Mouse (Mus musculus): ENCODE results near the gene Cul3. TPM values are rescaled to one million over a fixed set of nuclear protein-coding genes. Genes with fewer than 3 reads are reported as not detected.

The Cul3 gene
- polyA plus RNA-seq, 1 experiment from 2014 or later: 23.7 TPM

GRCm38 (mm10) chr1:80224839-80225412 lies 115.4 kb downstream of the Cul3 start:
- Histone ChIP-seq H3K27ac (replicated peaks) (no peak overlapping the region), H3K4me3 (ENCODE audit: low read depth, low read length) (no peak overlapping the region), H3K27me3 (ENCODE audit: control insufficient read depth, insufficient read depth, low read length) (no peaks in the 10 kb centered on the region), H3K4me2 (replicated peaks; ENCODE audit: low read depth) (no peak overlapping the region), H3K4me1 (replicated peaks; ENCODE audit: control insufficient read depth, insufficient read depth) (no peaks in the 10 kb centered on the region), H3K9me3 (ENCODE audit: control insufficient read depth, low read length) (no peaks in the 10 kb centered on the region), H3K36me3 (ENCODE audit: control insufficient read depth, insufficient read depth, low read length) (no peaks in the 10 kb centered on the region), H3K9ac (ENCODE audit: low read length) (no peak overlapping the region)
- TF ChIP-seq CTCF (IDR thresholded peaks at IDR 0.05; ENCODE audit: low read depth) (no peak), EP300 (optimal IDR thresholded peaks at IDR 0.05) (no peak)
- 17% methylated on average over 3 of the region's 3 CpGs for WGBS
- DNase-seq (ENCODE audit: low spot score) (no peak), ATAC-seq (ENCODE audit: low FRiP score, low TSS enrichment) (no peak)

DNA sequence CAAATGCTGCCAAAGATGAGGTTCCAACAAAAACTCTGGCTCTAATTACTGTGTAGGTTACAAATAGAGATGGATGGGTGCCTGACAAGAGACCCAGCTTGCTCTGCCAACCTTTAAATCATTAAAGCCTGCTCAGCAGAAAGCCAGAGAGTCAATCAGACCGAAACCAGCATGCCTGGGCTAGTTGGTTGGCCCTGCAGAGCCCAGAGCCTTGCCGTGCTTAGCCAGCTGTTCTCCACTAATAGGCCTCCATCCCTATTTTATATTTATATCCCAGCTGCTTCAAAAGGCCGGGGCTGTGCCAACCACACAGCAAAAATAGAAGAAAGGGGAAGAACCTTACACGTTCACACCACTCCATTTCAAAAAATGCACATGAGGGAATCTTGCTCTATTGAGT lies 119.1 kb downstream of the Cul3 start:
- H3K4me1 ChIP-seq (replicated peaks; ENCODE audit: control insufficient read depth, insufficient read depth): no peaks in the 10 kb centered on the region
- 42% methylated on average over 4 of the region's 4 CpGs for WGBS
- no peak for ATAC-seq (ENCODE audit: low FRiP score, low TSS enrichment)
- TF ChIP-seq EP300 (optimal IDR thresholded peaks at IDR 0.05) (peak; percentile 30), CTCF (IDR thresholded peaks at IDR 0.05; ENCODE audit: low read depth) (no peak)
- no peak overlapping the region for H3K27ac ChIP-seq (replicated peaks)
- H3K4me2 ChIP-seq (replicated peaks; ENCODE audit: low read depth): no peak overlapping the region
- DNase-seq (ENCODE audit: low spot score): no peak
- H3K27me3 ChIP-seq (ENCODE audit: control insufficient read depth, insufficient read depth, low read length): no peaks in the 10 kb centered on the region
- no peak overlapping the region for H3K9ac ChIP-seq (ENCODE audit: low read length)
- H3K4me3 ChIP-seq (ENCODE audit: low read depth, low read length): no peak overlapping the region
- no peaks in the 10 kb centered on the region for H3K36me3 ChIP-seq (ENCODE audit: control insufficient read depth, insufficient read depth, low read length)
- H3K9me3 ChIP-seq (ENCODE audit: control insufficient read depth, low read length): no peaks in the 10 kb centered on the region

GRCm38 (mm10) chr1:80218268-80218667 lies 122.0 kb downstream of the Cul3 start, which contains the start of gene Fam124b:
Gene Fam124b, minus strand, starts transcription at chr1:80218473.
- no peak for DNase-seq (ENCODE audit: low spot score)
- H3K36me3 ChIP-seq (ENCODE audit: control insufficient read depth, insufficient read depth, low read length): no peaks in the 10 kb centered on the region
- H3K27me3 ChIP-seq (ENCODE audit: control insufficient read depth, insufficient read depth, low read length): no peaks in the 10 kb centered on the region
- no peak within 1 kb of the TSS for H3K4me3 ChIP-seq (ENCODE audit: low read depth, low read length)
- H3K27ac ChIP-seq (replicated peaks): no peak within 1 kb of the TSS
- no peak within 1 kb of the TSS for H3K4me2 ChIP-seq (replicated peaks; ENCODE audit: low read depth)
- no peaks in the 10 kb centered on the region for H3K4me1 ChIP-seq (replicated peaks; ENCODE audit: control insufficient read depth, insufficient read depth)
- WGBS: 72% methylated on average over 6 of the region's 6 CpGs
- TF ChIP-seq CTCF (IDR thresholded peaks at IDR 0.05; ENCODE audit: low read depth): no peak
- TF ChIP-seq EP300 (optimal IDR thresholded peaks at IDR 0.05): no peak
- peak; percentile 53; the same call in 1 of the 2 replicates for ATAC-seq (ENCODE audit: low FRiP score, low TSS enrichment)
- no peaks in the 10 kb centered on the region for H3K9me3 ChIP-seq (ENCODE audit: control insufficient read depth, low read length)
- no peak within 1 kb of the TSS for H3K9ac ChIP-seq (ENCODE audit: low read length)

Other genes with a start within 250 kb of the Cul3 start
- 0.29 and 0.30 TPM in 2 replicates for gene Fam124b, start 122.0 kb downstream of the Cul3 start, polyA plus RNA-seq (2015; fragmentation: Nextera tagmentation; extraction: Ambion mirVana)
- not detected in 2 replicates for gene Gm45261, start 121.0 kb upstream of the Cul3 start, polyA plus RNA-seq (2015; fragmentation: Nextera tagmentation; extraction: Ambion mirVana)